Mouse (Mus musculus) liver, embryonic 15.5 days (tissue): ENCODE measurements around the gene Sptlc2. TPM values are rescaled to one million over a fixed set of nuclear protein-coding genes. Genes with fewer than 3 reads are reported as not detected.
A peak's percentile ranks its signal among the peaks of the same experiment; 100 is the strongest.

Experiments
- ATAC-seq: fragments of 200-750 bp; cut with Nextera tagmentation; 2 replicates; pipeline ENCODE4 v1.8.0; 2017; ENCODE audit warnings: moderate number of reproducible peaks, mild to moderate bottlenecking, moderate library complexity; ENCODE audit not compliant: insufficient read depth
- H3K27ac ChIP-seq: fragments of 300-500 bp; sonication (generic); replicated peaks from 2 replicates; pipeline ENCODE4 v1.5.1; 2015; ENCODE audit warnings: mild to moderate bottlenecking, inconsistent platforms
- H3K27me3 ChIP-seq: fragments of 300-500 bp; sonication (generic); 2 replicates; pipeline ENCODE4 v1.6.1; 2015; ENCODE audit warnings: mild to moderate bottlenecking, inconsistent platforms
- H3K36me3 ChIP-seq: fragments of 300-500 bp; sonication (generic); replicated peaks from 2 replicates; pipeline ENCODE4 v1.6.1; 2015; ENCODE audit warnings: moderate library complexity, mild to moderate bottlenecking, inconsistent platforms
- H3K4me1 ChIP-seq: fragments of 300-500 bp; sonication (generic); replicated peaks from 2 replicates; pipeline ENCODE4 v1.6.1; 2015; ENCODE audit warnings: inconsistent platforms
- H3K4me2 ChIP-seq: fragments of 300-500 bp; sonication (generic); 2 replicates; pipeline ENCODE4 v1.6.1; 2015; ENCODE audit warnings: moderate library complexity, mild to moderate bottlenecking, inconsistent platforms
- H3K4me3 ChIP-seq: fragments of 300-500 bp; sonication (generic); replicated peaks from 2 replicates; pipeline ENCODE4 v1.5.1; 2015; ENCODE audit warnings: mild to moderate bottlenecking, inconsistent platforms
- H3K9ac ChIP-seq: fragments of 300-500 bp; sonication (generic); 2 replicates; pipeline ENCODE4 v1.6.1; 2015; ENCODE audit warnings: moderate library complexity, mild to moderate bottlenecking, inconsistent platforms
- H3K9me3 ChIP-seq: fragments of 300-500 bp; sonication (generic); replicated peaks from 2 replicates; pipeline ENCODE4 v1.6.1; 2016; ENCODE audit warnings: inconsistent platforms
- WGBS: fragments of 180-500 bp; shearing (Covaris S2); methylation state at CpG from one replicate; pipeline ENCODE4 v1.1.7; 2015; ENCODE audit warnings: mixed read lengths; ENCODE audit not compliant: insufficient replicate concordance; 5-methylcytosine and 5-hydroxymethylcytosine counted together
- polyA plus RNA-seq: library from polyadenylated mRNA; unstranded; fragments of >200 nt; fragmentation: Nextera tagmentation; extraction: Ambion mirVana; gene quantifications from 2 replicates; pipeline ENCODE4 v1.2.1, GENCODE M21; 2015

Sptlc2 gene
- polyA plus RNA-seq, 1 experiment from 2014 or later = 25.9 TPM

- Histone ChIP-seq H3K27me3 (peaks cover 5% of the 10 kb centered on the region; the same call in 1 of the 2 replicates), H3K36me3 (no peaks in the 10 kb centered on the region), H3K9me3 (no peaks in the 10 kb centered on the region), H3K4me1 (peaks cover 6% of the 10 kb centered on the region; the same call in 1 of the 2 replicates), H3K4me2 (no peak overlapping the region), H3K4me3 (no peak overlapping the region), H3K9ac (no peak overlapping the region), H3K27ac (no peak overlapping the region)
- WGBS = 70% methylated on average over 6 of the region's 6 CpGs
- no peak for ATAC-seq
Observed at GRCm38 (mm10) chr12:87394316-87394715, 6.2 kb upstream of the Sptlc2 start.

- no peak overlapping the region for H3K9ac ChIP-seq
- peak overlapping the region; percentile 43; the same call in 1 of the 2 replicates for H3K27ac ChIP-seq
- WGBS = 38% methylated on average over 4 of the region's 4 CpGs
- H3K4me1 ChIP-seq = peaks cover 13% of the 10 kb centered on the region; the same call in 1 of the 2 replicates
- H3K36me3 ChIP-seq = no peaks in the 10 kb centered on the region
- no peaks in the 10 kb centered on the region for H3K9me3 ChIP-seq
- no peak overlapping the region for H3K4me3 ChIP-seq
- peaks cover 5% of the 10 kb centered on the region; the same call in 1 of the 2 replicates for H3K27me3 ChIP-seq
- ATAC-seq = no peak
- H3K4me2 ChIP-seq = no peak overlapping the region
Observed at GRCm38 (mm10) chr12:87393447-87394145, 5.4 kb upstream of the Sptlc2 start.

- Histone ChIP-seq H3K27me3 (peaks cover 5% of the 10 kb centered on the region; the same call in 1 of the 2 replicates), H3K4me3 (no peak overlapping the region), H3K4me1 (peaks cover 28% of the 10 kb centered on the region), H3K9ac (no peak overlapping the region), H3K9me3 (no peaks in the 10 kb centered on the region), H3K27ac (no peak overlapping the region), H3K4me2 (no peak overlapping the region), H3K36me3 (no peaks in the 10 kb centered on the region)
- ATAC-seq = no peak
Observed at GRCm38 (mm10) chr12:87391355-87391754, 3.2 kb upstream of the Sptlc2 start.

- Histone ChIP-seq H3K27me3 (peaks cover 5% of the 10 kb centered on the region; the same call in 1 of the 2 replicates), H3K9ac (no peak overlapping the region), H3K4me2 (peak overlapping the region; percentile 98), H3K4me3 (peak overlapping the region; percentile 86; the same call in 1 of the 2 replicates), H3K36me3 (no peaks in the 10 kb centered on the region), H3K4me1 (peaks cover 40% of the 10 kb centered on the region), H3K27ac (no peak overlapping the region), H3K9me3 (no peaks in the 10 kb centered on the region)
- 79% methylated on average over 3 of the region's 3 CpGs for WGBS
- ATAC-seq = no peak
Observed at GRCm38 (mm10) chr12:87389231-87389630, 1.1 kb upstream of the Sptlc2 start.

GRCm38 (mm10) chr12:87387171-87388121 is 709 bp downstream of the Sptlc2 start:
- H3K4me3 ChIP-seq = peak overlapping the region; percentile 86
- peak overlapping the region; percentile 89 for H3K9ac ChIP-seq
- H3K36me3 ChIP-seq = no peaks in the 10 kb centered on the region
- WGBS = under 1% methylated on average over 55 of the region's 65 CpGs
- peak overlapping the region; percentile 98 for H3K4me2 ChIP-seq
- peak; percentile 25 for ATAC-seq
- no peaks in the 10 kb centered on the region; the same call in 1 of the 2 replicates for H3K27me3 ChIP-seq
- peaks cover 35% of the 10 kb centered on the region for H3K4me1 ChIP-seq
- H3K9me3 ChIP-seq = no peaks in the 10 kb centered on the region
- H3K27ac ChIP-seq = peak overlapping the region; percentile 74

- 66% methylated on average over 3 of the region's 3 CpGs for WGBS
- no peak overlapping the region for H3K4me2 ChIP-seq
- no peaks in the 10 kb centered on the region for H3K27me3 ChIP-seq
- no peaks in the 10 kb centered on the region for H3K36me3 ChIP-seq
- no peak overlapping the region for H3K9ac ChIP-seq
- H3K4me3 ChIP-seq = no peak overlapping the region
- peaks cover 56% of the 10 kb centered on the region for H3K4me1 ChIP-seq
- no peak for ATAC-seq
- H3K27ac ChIP-seq = no peak overlapping the region
- no peaks in the 10 kb centered on the region for H3K9me3 ChIP-seq
Observed at GRCm38 (mm10) chr12:87385051-87385450, 3.1 kb downstream of the Sptlc2 start.

GRCm38 (mm10) chr12:87381380-87381682 is 6.8 kb downstream of the Sptlc2 start:
- Histone ChIP-seq H3K4me2 (no peak overlapping the region), H3K9me3 (no peaks in the 10 kb centered on the region), H3K4me3 (no peak overlapping the region), H3K36me3 (no peaks in the 10 kb centered on the region), H3K27me3 (no peaks in the 10 kb centered on the region), H3K4me1 (peaks cover 46% of the 10 kb centered on the region), H3K9ac (no peak overlapping the region), H3K27ac (no peak overlapping the region)
- no peak for ATAC-seq
- 16% methylated on average over 2 of the region's 2 CpGs for WGBS

GRCm38 (mm10) chr12:87380586-87381379 is 7.4 kb downstream of the Sptlc2 start:
- 32% methylated on average over 10 of the region's 10 CpGs for WGBS
- Histone ChIP-seq H3K9me3 (no peaks in the 10 kb centered on the region), H3K4me2 (no peak overlapping the region), H3K36me3 (no peaks in the 10 kb centered on the region), H3K27me3 (no peaks in the 10 kb centered on the region), H3K27ac (no peak overlapping the region), H3K4me1 (peaks cover 40% of the 10 kb centered on the region), H3K4me3 (no peak overlapping the region), H3K9ac (no peak overlapping the region)
- peak; percentile 25; the same call in 1 of the 2 replicates for ATAC-seq

- Histone ChIP-seq H3K36me3 (no peaks in the 10 kb centered on the region), H3K4me2 (no peak overlapping the region), H3K9me3 (no peaks in the 10 kb centered on the region), H3K4me1 (peaks cover 34% of the 10 kb centered on the region), H3K4me3 (no peak overlapping the region), H3K9ac (no peak overlapping the region), H3K27me3 (no peaks in the 10 kb centered on the region), H3K27ac (no peak overlapping the region)
- ATAC-seq = no peak
- 48% methylated on average over 2 of the region's 2 CpGs for WGBS
Observed at GRCm38 (mm10) chr12:87379496-87379895, 8.7 kb downstream of the Sptlc2 start.

- Histone ChIP-seq H3K9me3 (no peaks in the 10 kb centered on the region), H3K36me3 (no peaks in the 10 kb centered on the region), H3K4me2 (no peak overlapping the region), H3K9ac (no peak overlapping the region), H3K4me1 (peaks cover 9% of the 10 kb centered on the region), H3K27me3 (no peaks in the 10 kb centered on the region), H3K27ac (no peak overlapping the region), H3K4me3 (no peak overlapping the region)
- WGBS = 69% methylated on average over 6 of the region's 6 CpGs
- no peak for ATAC-seq
Observed at GRCm38 (mm10) chr12:87374159-87374558, 14.0 kb downstream of the Sptlc2 start.
